Mouse (Mus musculus): ENCODE measurements around the gene Cts7.

Gene Cts7

GRCm38 (mm10) chr13:61358097-61358496 is at the start of gene Cts7:
Gene Cts7, minus strand, starts transcription at chr13:61358197.
- no peak for DNase-seq (ENCODE audit: low spot score)

Data from layer of hippocampus, adult 11-12 months (tissue).